Mouse (Mus musculus): Measurements from ENCODE around the gene Cnr1.

Gene Cnr1

GRCm38 (mm10) chr4:33924234-33924888, at the start of gene Cnr1:
Cnr1 (plus strand) TSS chr4:33924593.
- no peak for DNase-seq (ENCODE audit: low spot score in 2 of 2)

- DNase-seq (ENCODE audit: low spot score in 2 of 2) = no peak
Observed at GRCm38 (mm10) chr4:33879944-33880343, 44.4 kb upstream of the Cnr1 start.

GRCm38 (mm10) chr4:33886026-33886425, 38.4 kb upstream of the Cnr1 start:
- no peak for DNase-seq (ENCODE audit: low spot score in 2 of 2)

GRCm38 (mm10) chr4:33889976-33890375, 34.4 kb upstream of the Cnr1 start:
- DNase-seq (ENCODE audit: low spot score in 2 of 2) = no peak

GRCm38 (mm10) chr4:33892178-33892869, 32.1 kb upstream of the Cnr1 start:
- DNase-seq (ENCODE audit: low spot score in 2 of 2) = no peak

GRCm38 (mm10) chr4:33893841-33894240, 30.6 kb upstream of the Cnr1 start:
- DNase-seq (ENCODE audit: low spot score in 2 of 2) = no peak

- DNase-seq (ENCODE audit: low spot score in 2 of 2) = no peak
Observed at GRCm38 (mm10) chr4:33895046-33895445, 29.3 kb upstream of the Cnr1 start.

GRCm38 (mm10) chr4:33895491-33895890, 28.9 kb upstream of the Cnr1 start:
- DNase-seq (ENCODE audit: low spot score in 2 of 2) = no peak

- no peak for DNase-seq (ENCODE audit: low spot score in 2 of 2)
Observed at GRCm38 (mm10) chr4:33901659-33902058, 22.7 kb upstream of the Cnr1 start.

- no peak for DNase-seq (ENCODE audit: low spot score in 2 of 2)
Observed at GRCm38 (mm10) chr4:33903812-33904340, 20.5 kb upstream of the Cnr1 start.

- no peak for DNase-seq (ENCODE audit: low spot score in 2 of 2)
Observed at GRCm38 (mm10) chr4:33904826-33905225, 19.6 kb upstream of the Cnr1 start.

- no peak for DNase-seq (ENCODE audit: low spot score in 2 of 2)
Observed at GRCm38 (mm10) chr4:33908786-33909185, 15.6 kb upstream of the Cnr1 start.

GRCm38 (mm10) chr4:33915730-33916129, 8.7 kb upstream of the Cnr1 start:
- DNase-seq (ENCODE audit: low spot score in 2 of 2) = no peak

- DNase-seq (ENCODE audit: low spot score in 2 of 2) = no peak
Observed at GRCm38 (mm10) chr4:33920807-33921206, 3.6 kb upstream of the Cnr1 start.

GRCm38 (mm10) chr4:33923151-33923760, 1.1 kb upstream of the Cnr1 start:
- DNase-seq (ENCODE audit: low spot score in 2 of 2) = no peak

- DNase-seq (ENCODE audit: low spot score in 2 of 2) = no peak
Observed at GRCm38 (mm10) chr4:33923761-33924233, 596 bp upstream of the Cnr1 start.

GRCm38 (mm10) chr4:33924889-33925245, 474 bp downstream of the Cnr1 start:
- DNase-seq (ENCODE audit: low spot score in 2 of 2) = no peak

GRCm38 (mm10) chr4:33925489-33925888, 1.1 kb downstream of the Cnr1 start:
- DNase-seq (ENCODE audit: low spot score in 2 of 2) = no peak

- DNase-seq (ENCODE audit: low spot score in 2 of 2) = no peak
Observed at GRCm38 (mm10) chr4:33926010-33926409, 1.6 kb downstream of the Cnr1 start.

- DNase-seq (ENCODE audit: low spot score in 2 of 2) = no peak
Observed at GRCm38 (mm10) chr4:33926730-33927263, 2.4 kb downstream of the Cnr1 start.

- no peak for DNase-seq (ENCODE audit: low spot score in 2 of 2)
Observed at GRCm38 (mm10) chr4:33927644-33928043, 3.3 kb downstream of the Cnr1 start.

- no peak for DNase-seq (ENCODE audit: low spot score in 2 of 2)
Observed at GRCm38 (mm10) chr4:33928450-33928849, 4.1 kb downstream of the Cnr1 start.
